Mouse (Mus musculus) heart, adult 2 months (tissue): Measurements from ENCODE around the gene Ngdn. TPM values are rescaled to one million over a fixed set of nuclear protein-coding genes. Genes with fewer than 3 reads are reported as not detected.
"Not testable (repeated sequence)": the region's sequence is repeated elsewhere in the genome, so short reads cannot be mapped to it uniquely, and the experiment has no call there.

Experiments used
- DNase-seq, 2 experiments: peaks; one replicate each; pipeline ENCODE4 v3.0.0; 2021
- H3K27ac ChIP-seq: fragments of 200-600 bp; 2 replicates; pipeline ENCODE4 v1.8.1; 2022
- H3K27me3 ChIP-seq: fragments of 200-500 bp; 2 replicates; pipeline ENCODE4 v1.6.1; 2012; ENCODE audit warnings: mild to moderate bottlenecking, low read length, inconsistent platforms, mixed read lengths; ENCODE audit not compliant: control insufficient read depth, insufficient read depth
- H3K36me3 ChIP-seq: fragments of 200-500 bp; 2 replicates; pipeline ENCODE4 v1.6.1; 2012; ENCODE audit warnings: low read length, inconsistent platforms; ENCODE audit not compliant: control insufficient read depth, insufficient read depth
- H3K4me1 ChIP-seq: fragments of 200-500 bp; 2 replicates; pipeline ENCODE4 v1.6.1; 2011; ENCODE audit warnings: low read length; ENCODE audit not compliant: control insufficient read depth, insufficient read depth
- H3K4me3 ChIP-seq: fragments of 200-600 bp; 2 replicates; pipeline ENCODE4 v1.8.1; 2022
- H3K79me2 ChIP-seq: fragments of 200-500 bp; replicated peaks from 2 replicates; pipeline ENCODE4 v1.6.1; 2012; ENCODE audit warnings: mild to moderate bottlenecking, inconsistent platforms, low read length, moderate library complexity, mixed read lengths; ENCODE audit not compliant: control insufficient read depth, insufficient read depth
- H3K9ac ChIP-seq: fragments of 200-500 bp; 2 replicates; pipeline ENCODE4 v1.6.1; 2012; ENCODE audit warnings: low read depth, mild to moderate bottlenecking, control low read depth, inconsistent platforms, low read length, mixed read lengths
- CTCF ChIP-seq: fragments of 200-600 bp; IDR thresholded peaks from 2 replicates; pipeline ENCODE4 v1.8.1; 2022; ENCODE audit warnings: antibody characterized with exemption, mild to moderate bottlenecking, moderate library complexity
- EP300 ChIP-seq: fragments of 200-500 bp; IDR thresholded peaks from 2 replicates; pipeline ENCODE4 v1.6.1; 2011; ENCODE audit warnings: low read depth, low read length, control low read depth; ENCODE audit not compliant: insufficient read depth
- POLR2A ChIP-seq: fragments of 200-500 bp; IDR thresholded peaks from 2 replicates; pipeline ENCODE4 v1.6.1; 2011; ENCODE audit warnings: mild to moderate bottlenecking, low read depth, low read length, control low read depth; ENCODE audit not compliant: insufficient read depth
- WGBS: fragments of 180-500 bp; shearing (Covaris S2); methylation state at CpG from one replicate; pipeline ENCODE4 v1.1.7; 2018; 5-methylcytosine and 5-hydroxymethylcytosine counted together
- intact Hi-C: fragments of 180-260 bp; cut with DNase I; formaldehyde crosslinking; loops from one replicate; pipeline ENCODE4 v1.15.1; 2025
- polyA plus RNA-seq: library from polyadenylated mRNA; depleted of rRNA; stranded (reverse); fragments of >200 nt; gene quantifications from 2 replicates; pipeline ENCODE4 v1.2.3, GENCODE M21; 2012
- total RNA-seq, 2 experiments: library from RNA; stranded (reverse); gene quantifications; 2 replicates each; pipeline ENCODE4 v1.2.3; 2021

The Ngdn gene
- total and polyA plus RNA-seq, 3 experiments = 10.1 to 28.9 (median 25.9) TPM

DNA sequence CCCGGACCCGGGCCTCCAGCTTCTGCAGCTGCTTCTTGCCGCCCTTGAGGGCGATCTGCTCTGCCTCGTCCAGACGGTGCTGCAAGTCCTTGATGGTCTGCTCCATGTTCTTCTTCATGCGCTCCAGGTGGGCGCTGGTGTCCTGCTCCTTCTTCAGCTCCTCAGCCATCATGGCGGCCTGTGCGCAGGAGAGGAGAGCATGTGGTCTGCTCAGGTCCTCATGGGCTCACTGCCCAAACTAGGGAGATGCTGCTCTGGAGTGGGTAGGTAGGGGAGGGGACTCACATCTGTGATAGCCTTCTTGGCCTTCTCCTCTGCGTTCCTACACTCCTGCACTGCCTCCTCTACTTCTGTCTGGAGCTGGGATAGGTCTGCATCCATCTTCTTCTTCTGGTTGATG lies 42.5 kb upstream of the Ngdn start:
- DNase-seq, H3K4me1 ChIP-seq, intact Hi-C loops, H3K27me3 ChIP-seq, H3K36me3 ChIP-seq, H3K79me2 ChIP-seq: not testable (repeated sequence)
- peak overlapping the region; percentile 54 for H3K4me3 ChIP-seq
- WGBS = 52% methylated on average over 11 of the region's 11 CpGs
- TF ChIP-seq POLR2A = peak; percentile 46; the same call in 1 of the 2 replicates
- H3K9ac ChIP-seq = peak overlapping the region; percentile 63
- peak overlapping the region; percentile 91 for H3K27ac ChIP-seq

DNA sequence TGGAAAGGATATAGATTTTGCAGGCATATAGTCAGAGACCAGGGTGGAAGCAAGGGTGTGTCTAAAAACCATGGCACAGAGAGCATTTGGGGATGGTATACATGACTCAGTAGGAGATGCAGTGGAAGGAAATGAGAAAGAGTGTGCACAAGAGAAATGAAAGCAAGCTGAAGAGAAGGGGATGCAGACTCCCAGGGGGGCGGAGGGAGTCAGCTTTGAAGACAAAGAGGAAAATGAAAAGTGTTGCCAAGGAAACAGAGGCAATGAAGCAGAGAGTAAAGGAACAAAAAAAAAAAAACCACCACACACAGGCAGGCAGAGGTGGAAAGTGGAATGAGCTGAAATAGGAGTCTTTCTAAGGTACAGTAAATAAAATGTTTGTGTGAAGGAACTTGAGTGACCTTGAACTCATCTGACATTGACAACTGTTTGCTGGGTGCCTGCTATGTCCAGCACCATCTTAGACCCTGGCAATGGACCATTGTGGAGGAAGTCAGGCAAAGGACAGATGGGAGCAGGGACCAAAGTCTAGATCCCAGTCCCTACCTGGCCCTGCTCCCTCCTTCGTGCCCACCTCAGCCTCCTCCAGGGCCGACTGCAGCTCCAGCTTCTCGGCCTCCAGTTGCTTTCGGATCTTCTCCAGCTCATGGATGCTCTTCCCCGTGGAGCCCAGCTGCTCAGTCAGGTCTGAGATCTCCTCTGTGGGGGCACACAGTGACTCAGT lies 41.0 kb upstream of the Ngdn start:
- H3K9ac ChIP-seq = peak overlapping the region; percentile 63
- peak overlapping the region; percentile 68 for H3K27ac ChIP-seq

DNA sequence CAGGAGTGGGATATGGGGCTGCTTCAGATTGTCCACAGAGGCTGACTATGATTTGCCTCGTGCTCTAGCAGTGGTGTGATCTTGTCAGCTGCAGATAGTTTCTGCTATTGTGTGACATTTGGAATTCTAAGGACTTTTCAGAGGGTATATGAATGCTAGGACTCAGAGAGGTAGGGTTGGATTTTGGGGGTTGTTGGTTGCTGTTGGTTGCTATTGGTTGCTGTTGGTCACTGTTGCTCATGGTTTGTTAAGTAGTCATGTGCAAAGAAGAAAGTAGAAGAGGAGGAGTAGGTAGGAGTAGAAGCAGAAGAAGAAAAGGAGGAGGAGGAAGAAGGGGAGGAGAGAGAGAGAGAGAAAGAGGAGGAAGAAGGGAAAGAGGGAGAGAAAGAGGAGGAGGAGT lies 38.6 kb upstream of the Ngdn start, which contains the start of gene Gm17428:
Gene Gm17428 (plus strand): TSS at position 301 of the 400 bp plus-strand sequence.
- Histone ChIP-seq H3K4me1 (no peaks in the 10 kb centered on the region), H3K9ac (0 out of 2 replicates have a peak within 1 kb of the TSS, but pooled peaks have one; percentile 19), H3K36me3 (peaks cover 13% of the 10 kb centered on the region)

More for the DNA sequence above, 41.0 kb upstream of the Ngdn start:
- WGBS = 48% methylated on average over 6 of the region's 6 CpGs
- intact Hi-C loops = no loop called here
- DNase-seq = peak in 1 of 2 experiments; percentile 22
- H3K4me1 ChIP-seq = no peaks in the 10 kb centered on the region
- peaks cover 7% of the 10 kb centered on the region for H3K36me3 ChIP-seq
- TF ChIP-seq CTCF (no peak), POLR2A (peak; percentile 65)
- H3K4me3 ChIP-seq = peak overlapping the region; percentile 54
- H3K79me2 ChIP-seq = no peaks in the 10 kb centered on the region
- no peaks in the 10 kb centered on the region for H3K27me3 ChIP-seq

DNA sequence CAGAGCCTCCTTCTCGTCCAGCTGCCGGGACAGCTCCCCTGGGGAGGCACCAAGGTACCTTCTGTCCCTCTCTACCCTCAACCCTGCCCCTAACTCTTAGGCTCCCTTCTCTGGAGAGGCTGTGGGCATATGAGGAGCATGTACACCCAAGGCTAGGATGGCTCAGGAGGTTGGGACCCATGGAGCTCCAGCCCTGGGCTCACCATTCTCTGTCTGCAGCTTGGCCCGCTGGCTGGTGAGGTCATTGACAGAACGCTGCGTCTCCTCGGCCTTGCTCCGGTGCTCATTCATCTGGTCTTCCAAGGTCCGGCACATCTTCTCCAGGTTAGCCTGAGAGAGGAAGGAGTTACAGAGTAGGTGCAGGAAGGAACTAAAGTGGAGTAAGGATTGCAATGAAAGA lies 36.6 kb upstream of the Ngdn start:
- WGBS = 51% methylated on average over 8 of the region's 8 CpGs
- peak; percentile 71 for TF ChIP-seq POLR2A
- TF ChIP-seq CTCF = no peak
- TF ChIP-seq EP300 = 0 out of 2 replicates have a peak, but pooled peaks have one; percentile 28
- peak in 1 of 2 experiments; percentile 20 for DNase-seq
- H3K4me3 ChIP-seq = 0 out of 2 replicates have a peak overlapping the region, but pooled peaks have one; percentile 18
- no peaks in the 10 kb centered on the region for H3K27me3 ChIP-seq
- H3K4me1 ChIP-seq = no peaks in the 10 kb centered on the region
- H3K9ac ChIP-seq = peak overlapping the region; percentile 18
- no peak overlapping the region for H3K27ac ChIP-seq
- intact Hi-C loops = no loop called here
- H3K79me2 ChIP-seq = no peaks in the 10 kb centered on the region
- peaks cover 18% of the 10 kb centered on the region for H3K36me3 ChIP-seq

More for the DNA sequence above, 38.6 kb upstream of the Ngdn start, which contains the start of gene Gm17428:
- intact Hi-C loops = no loop called here
- TF ChIP-seq CTCF (no peak), EP300 (no peak), POLR2A (no peak)
- Histone ChIP-seq H3K79me2 (no peaks in the 10 kb centered on the region), H3K4me3 (peak within 1 kb of the TSS; percentile 3), H3K27ac (no peak within 1 kb of the TSS; the same call in 1 of the 2 replicates), H3K27me3 (no peaks in the 10 kb centered on the region)
- no peak for DNase-seq
- WGBS = 26% methylated on average over 1 of the region's 1 CpGs

DNA sequence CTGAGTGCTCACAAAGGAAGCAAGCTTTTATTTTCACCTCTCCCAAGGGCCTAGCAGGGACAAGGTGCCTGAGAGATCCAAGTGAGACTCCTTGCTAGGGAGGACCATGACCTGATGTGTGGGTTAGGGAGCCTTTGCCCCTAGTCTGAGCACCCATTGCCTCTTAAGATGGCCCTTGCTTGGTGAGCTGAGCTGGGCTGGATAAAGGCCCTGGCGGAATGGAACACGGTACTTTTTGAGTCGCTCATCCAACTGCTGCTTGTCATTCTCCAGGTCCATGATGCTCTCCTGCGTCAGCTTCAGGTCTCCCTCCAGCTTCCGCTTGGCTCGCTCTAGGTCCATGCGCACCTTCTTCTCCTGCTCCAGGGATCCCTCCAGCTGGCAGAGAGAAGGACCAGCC lies 33.3 kb upstream of the Ngdn start:
- intact Hi-C loops = no loop called here
- H3K27me3 ChIP-seq = no peaks in the 10 kb centered on the region
- 66% methylated on average over 7 of the region's 7 CpGs for WGBS
- no peaks in the 10 kb centered on the region for H3K79me2 ChIP-seq
- DNase-seq = no peak
- H3K27ac ChIP-seq = no peak overlapping the region
- H3K36me3 ChIP-seq = peaks cover 18% of the 10 kb centered on the region; the same call in 1 of the 2 replicates
- no peak overlapping the region for H3K4me3 ChIP-seq
- no peak overlapping the region for H3K9ac ChIP-seq
- 0 out of 2 replicates have a peak, but pooled peaks have one; percentile 48 for TF ChIP-seq EP300
- peak; percentile 68; the same call in 1 of the 2 replicates for TF ChIP-seq POLR2A
- no peak for TF ChIP-seq CTCF
- H3K4me1 ChIP-seq = no peaks in the 10 kb centered on the region

DNA sequence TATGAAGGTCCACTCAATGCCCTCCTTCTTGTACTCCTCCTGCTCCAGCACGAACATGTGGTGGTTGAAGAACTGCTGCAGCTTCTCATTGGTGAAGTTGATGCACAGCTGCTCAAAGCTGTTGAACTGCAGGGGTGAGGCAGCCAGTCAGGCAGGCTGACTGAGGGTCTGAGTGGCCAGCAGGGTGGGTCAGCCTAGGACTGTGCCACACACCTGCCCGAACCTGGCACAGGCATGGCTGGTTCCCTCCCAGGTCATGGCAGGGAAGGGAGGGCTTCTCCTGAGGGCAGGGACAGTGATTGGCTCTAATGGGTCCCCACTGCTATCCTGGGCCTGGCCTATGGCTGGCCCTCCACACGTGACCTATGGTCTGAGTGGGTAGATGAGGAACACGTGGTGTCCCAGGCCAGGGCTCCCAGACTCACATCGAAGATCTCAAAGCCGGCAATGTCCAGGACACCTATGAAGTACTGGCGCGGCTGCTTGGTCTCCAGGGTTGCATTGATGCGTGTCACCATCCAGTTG lies 26.8 kb upstream of the Ngdn start:
- H3K27me3 ChIP-seq, H3K4me3 ChIP-seq, H3K27ac ChIP-seq, H3K79me2 ChIP-seq, H3K9ac ChIP-seq, H3K4me1 ChIP-seq, DNase-seq, intact Hi-C loops, H3K36me3 ChIP-seq: not testable (repeated sequence)
- 68% methylated on average over 9 of the region's 9 CpGs for WGBS
- peak; percentile 61 for TF ChIP-seq EP300
- peak; percentile 67; the same call in 1 of the 2 replicates for TF ChIP-seq POLR2A
